Mouse (Mus musculus) heart, postnatal 14 days (tissue): ENCODE measurements at regions not wholly inside any gene's neighbourhood (a gene's known extent, or its start where the extent isn't known, plus 50 kb on each side); places are given as distances from the start of the nearest gene placed in this dataset.

Source experiments
- DNase-seq, 2 experiments: peaks; one replicate each; pipeline ENCODE4 v3.0.0; 2021 to 2022
- intact Hi-C: fragments of 180-260 bp; cut with DNase I; formaldehyde crosslinking; loops from one replicate; pipeline ENCODE4 v1.15.1; 2025

DNA sequence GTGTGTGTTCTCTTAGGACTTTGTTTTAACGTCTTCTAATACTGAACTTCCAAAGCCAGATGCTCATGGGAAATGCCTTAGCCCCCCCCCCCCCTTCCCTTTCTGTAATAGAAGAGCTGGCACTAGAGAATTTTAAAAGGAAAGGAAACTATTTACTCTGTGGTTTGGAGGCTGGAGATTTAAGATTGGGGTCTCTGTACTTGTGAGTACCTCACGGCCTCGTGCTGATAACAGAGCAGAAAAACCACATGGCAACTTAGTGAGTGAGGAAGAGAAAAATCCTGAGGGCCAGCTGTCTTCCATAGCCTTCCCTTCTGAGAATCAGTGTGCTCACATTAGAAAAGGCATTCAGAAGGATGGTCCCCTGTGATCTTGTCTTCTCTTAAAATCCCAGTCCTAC is 210.6 kb downstream of the Ibtk start:
- intact Hi-C loops, result no loop called here
- DNase-seq, result no peak

DNA sequence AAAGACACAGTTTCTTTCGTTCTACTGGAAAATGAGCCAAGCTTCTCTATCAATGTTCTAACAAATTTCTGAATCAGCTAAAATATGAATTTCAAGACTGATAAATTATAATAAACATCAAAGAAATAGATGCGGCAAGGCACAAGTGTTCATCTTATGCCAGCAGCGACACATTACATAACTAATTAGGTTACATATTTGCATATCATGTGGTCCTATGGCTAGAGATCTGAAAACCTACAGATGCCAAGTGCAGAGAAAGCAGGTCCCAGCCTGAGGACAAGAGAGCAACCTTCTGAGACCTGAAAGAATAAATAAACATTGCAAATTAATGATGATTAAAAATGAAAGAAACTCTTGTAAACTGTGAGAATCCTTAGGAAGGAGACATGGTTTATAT is 201.3 kb upstream of the Tent5a start:
- intact Hi-C loops, result no loop called here
- DNase-seq, result no peak

DNA sequence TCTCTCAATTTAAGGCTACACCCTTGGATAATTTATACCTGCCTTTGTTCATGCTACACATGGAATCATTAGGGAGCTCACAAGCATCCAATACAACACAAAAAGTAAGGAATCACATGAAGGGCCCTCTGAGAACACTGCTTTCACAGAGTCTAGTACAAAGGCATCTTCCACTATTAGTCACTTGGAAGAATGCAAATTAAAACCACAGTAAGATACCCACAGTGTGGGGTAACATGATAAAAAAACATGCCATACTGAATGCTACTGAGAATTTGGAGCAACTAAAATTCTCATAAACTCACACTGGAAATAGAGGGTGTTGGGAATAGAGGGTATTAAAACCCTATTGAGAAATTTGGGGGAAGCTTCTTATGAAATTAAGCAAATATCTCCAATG is 197.6 kb upstream of the Tent5a start:
- intact Hi-C loops, result no loop called here

DNA sequence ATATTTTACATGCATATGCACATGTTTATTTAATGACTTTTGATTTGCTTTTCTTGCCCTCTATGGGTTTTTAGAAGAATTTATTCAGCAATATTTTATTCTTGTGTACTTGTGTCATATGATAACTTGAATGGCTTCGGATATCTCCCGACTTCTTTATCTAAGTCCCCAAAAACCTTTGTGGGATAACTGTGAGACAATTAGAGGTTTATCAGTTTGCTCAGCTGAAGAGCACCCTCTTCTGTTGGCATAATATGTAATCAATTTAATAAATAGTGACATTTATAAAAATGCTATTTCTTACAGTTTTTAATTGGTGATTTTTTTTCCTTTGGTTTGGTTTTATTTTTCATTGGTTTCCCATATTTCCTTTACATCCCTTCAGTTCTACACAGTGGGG is 194.2 kb upstream of the Tent5a start:
- intact Hi-C loops, result no loop called here
- no peak for DNase-seq

More for the DNA sequence above, 197.6 kb upstream of the Tent5a start:
- no peak for DNase-seq

DNA sequence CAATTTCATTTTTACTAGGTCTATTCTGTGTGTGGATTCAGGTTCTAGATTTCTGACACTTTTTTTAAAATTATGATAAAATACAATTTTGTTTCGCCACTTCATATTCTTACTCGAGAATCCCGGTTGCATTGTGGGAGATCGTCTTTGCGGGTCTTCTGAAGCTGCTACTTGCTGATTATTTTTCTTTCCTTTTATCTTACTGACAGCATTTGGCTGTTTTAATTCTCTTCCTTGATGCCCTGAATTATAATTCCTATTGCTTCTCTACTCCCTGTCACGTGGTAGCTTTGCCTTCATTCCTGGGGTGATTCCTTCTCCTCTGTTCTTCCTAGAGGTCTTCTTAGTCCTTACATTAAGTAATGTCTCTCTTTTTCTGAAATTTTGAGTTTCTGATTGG is 193.8 kb upstream of the Tent5a start:
- DNase-seq, result no peak
- intact Hi-C loops, result no loop called here

DNA sequence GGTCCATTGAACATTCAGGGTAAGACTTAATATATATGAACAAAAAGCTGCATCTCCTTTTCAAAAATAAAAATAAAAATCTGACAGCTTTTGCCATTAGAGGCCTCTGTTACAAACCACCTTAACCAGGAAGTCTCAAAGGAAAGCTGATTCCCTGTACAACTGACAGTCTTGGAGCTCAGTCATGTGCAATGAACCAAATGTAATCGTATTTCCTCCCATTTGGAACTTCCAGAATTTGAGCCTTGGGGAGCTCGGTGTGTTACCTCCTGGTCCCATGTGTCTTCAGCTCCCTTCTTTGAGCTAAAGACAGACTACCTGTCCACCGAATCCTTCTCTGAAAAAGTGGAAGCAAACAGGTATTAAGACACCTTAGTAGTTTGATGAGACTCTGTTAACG is 171.9 kb upstream of the Tent5a start:
- no peak for DNase-seq

DNA sequence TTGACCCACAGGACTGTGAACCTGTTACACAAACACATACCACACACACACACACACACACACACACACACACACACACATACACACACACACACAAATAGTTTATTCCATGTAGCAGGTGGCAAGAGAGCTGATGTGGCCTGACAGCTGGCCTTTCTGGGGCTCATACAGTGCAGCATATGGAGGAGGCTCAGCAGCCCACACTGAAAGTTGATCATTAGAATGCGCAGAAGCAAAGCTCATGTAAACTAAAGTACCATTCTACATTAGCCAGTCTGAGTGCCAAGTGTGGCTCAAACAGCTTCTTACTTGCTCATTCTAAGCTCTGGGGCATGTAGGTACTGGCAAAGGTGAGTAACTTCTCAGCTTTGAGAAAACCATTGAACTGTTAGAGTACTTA is 170.2 kb upstream of the Tent5a start:
- no peak for DNase-seq
- intact Hi-C loops, result no loop called here

More for the DNA sequence above, 171.9 kb upstream of the Tent5a start:
- intact Hi-C loops, result no loop called here

DNA sequence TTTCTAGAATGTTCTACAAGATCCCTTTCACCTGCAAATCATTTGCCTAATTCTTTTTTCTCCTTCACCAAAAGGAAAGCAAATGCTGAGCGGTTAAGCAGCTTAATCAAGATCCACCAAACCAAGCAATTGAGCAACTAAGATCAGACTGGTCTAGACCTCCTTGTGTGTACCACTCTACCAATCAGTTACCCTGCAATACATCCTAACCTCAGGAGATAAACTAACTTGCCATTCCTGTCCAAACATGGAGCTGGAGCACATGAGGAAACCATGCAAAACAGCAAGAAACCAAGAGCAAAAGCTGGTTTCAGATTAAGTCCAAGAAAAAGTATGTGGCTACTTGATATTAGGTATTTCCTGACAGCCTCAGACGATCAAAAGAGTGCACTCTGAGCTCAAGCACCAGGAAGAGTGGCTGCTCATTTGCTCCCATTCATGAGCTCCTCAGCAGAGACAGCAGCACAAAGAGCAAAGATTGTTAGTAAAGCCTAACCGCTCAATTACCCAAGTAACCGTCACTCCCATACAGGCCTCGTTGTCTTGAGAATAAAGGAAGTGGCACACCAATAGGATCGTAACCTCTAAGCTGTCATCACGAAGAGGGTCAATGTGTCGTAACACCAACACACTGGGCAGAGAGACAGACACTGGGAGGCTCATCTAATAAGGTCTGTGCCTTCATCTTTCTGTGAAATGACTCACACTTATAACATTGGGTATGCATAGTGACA is 169.5 kb upstream of the Tent5a start:
- DNase-seq, result no peak
- intact Hi-C loops, result no loop called here

DNA sequence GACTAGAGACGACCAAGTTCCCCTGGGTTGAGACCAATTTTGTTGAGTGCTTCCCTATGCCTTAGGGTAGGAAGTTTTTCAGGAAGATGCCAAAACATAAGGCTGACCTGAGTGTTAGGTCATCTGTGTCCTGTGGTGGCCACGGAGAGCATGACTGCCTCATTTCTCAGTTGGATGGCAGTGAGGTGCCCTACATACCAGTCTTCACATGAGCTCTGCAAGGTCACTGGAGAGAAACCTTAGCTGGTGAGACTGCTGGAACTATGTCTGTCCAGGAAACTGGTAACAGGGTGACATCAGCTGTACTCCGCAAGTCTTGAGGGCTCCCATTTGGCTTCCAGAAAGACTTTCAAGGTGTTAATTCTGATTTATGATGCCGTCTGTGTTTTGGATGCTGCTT is 167.9 kb upstream of the Tent5a start:
- intact Hi-C loops, result no loop called here
- DNase-seq, result no peak

DNA sequence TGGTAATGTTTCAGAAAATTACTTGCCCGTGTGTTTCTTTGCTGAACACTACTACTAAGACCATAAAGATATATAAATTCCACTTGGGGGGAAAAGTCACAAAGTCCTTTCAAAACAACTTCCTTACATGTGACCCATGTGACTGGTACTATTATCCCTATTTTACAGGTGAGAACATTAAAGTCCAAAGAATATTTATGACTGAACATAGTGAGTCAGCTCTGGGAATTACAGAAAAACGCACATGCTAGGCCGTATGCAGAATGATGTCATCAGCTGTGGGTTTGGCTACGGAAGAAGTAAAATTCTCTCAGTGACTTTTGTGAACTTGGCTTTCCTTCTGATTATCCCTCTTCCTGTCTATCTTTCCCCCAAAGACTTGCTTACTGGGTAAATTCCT is 166.6 kb upstream of the Tent5a start:
- intact Hi-C loops, result no loop called here
- DNase-seq, result no peak

DNA sequence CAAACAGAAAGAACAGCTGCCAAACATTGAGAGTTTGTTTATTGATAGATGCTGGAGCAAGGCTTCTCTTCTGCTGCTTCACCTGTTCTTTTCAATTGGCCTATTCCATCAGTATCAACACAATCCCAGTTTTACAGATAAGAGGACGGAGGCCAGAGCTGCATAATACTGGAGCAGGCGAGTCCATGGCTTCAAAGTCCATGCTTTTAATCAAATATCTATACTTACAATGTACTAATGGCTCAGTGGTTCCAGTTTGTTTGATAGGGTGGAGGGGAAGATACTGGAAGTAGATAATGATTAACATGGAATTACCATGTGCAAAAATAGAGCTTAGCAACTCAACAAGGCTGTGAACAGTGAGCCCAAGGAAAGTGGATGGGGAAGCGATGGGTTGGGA is 163.2 kb upstream of the Tent5a start:
- intact Hi-C loops, result no loop called here
- no peak for DNase-seq

DNA sequence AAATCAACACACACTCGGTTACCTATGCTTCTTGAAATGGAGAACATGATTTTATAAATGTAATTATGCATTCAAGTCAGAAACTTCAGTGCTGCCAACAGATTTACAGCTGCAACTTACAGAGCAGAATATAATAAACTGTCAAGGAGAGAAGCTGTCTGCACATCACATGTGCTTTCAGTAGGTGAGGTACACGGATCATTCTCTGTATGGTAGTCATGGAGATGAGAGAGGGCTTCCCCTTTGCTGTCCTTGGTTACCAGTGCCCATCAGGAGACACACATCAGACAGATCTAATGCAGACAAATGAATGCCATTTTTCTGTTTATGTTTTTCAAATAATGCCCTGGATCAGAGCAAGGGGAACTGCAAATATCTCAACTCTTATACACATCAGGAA is 160.8 kb upstream of the Tent5a start:
- no peak for DNase-seq
- intact Hi-C loops, result no loop called here

DNA sequence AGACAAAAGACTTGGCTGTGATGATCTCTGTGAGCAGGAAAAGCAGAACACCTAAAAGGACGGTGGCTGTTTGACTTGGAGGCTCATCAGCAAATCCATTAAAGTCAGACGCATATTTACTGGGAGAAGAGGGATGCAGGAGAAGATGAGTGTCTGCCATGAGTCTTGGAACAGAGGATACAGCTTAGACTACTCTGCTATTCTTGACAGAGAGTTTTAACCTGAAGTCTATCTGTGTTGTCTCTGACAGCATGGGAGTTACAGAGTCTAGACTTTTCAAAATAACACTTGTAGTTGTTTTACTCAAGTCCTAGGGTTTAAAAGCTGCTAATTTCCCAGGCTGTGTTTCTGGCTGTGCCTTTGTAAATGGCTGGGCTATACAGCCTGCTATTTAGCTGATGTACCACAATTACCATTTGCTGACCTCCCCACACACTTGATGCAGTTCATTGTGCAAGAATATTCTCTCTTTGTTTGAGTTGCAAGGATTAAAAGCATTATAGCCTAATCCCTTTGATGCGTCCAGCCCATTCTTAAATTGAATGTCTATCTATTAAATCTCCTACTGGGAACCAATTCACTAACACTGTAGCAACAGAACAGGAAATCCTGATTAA is 160.0 kb upstream of the Tent5a start:
- no peak for DNase-seq
- intact Hi-C loops, result no loop called here

DNA sequence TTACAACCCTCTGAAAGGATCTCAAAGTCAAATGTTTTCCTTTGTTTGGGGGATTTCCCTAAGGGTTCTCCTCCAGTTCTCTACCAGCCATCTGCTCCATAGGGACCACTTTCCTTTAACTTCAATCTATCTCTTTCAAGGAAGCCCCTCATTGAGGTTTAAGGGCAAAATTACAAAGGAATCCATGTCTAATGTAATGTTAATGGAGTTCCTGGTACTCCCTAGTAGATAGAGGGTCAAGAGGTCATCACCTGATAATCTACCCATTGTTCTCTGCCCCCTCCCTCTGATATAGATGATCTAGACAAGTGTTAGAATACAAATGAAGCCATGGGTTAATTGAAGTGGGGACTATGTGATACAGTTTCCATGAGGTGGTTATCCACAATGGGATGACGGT is 158.6 kb upstream of the Tent5a start:
- no peak for DNase-seq
- intact Hi-C loops, result no loop called here

DNA sequence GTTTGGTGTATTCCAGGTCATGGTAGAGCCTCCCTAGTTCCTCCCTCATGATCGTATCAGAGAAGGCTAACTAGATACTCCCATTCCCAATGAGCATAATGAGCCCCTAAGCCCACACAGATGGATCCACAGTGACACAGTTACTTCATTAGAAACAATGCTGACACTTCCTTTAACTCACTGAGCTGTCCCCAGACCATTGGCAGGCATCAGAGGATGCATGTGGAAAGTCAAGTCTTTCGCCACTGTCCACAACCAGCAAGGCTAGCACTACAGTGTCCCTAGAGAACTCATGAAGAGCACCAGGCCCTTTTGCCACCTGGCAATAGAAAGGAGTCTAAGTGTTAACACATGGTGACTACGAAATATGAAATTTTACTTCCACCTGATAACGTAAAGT is 156.1 kb upstream of the Tent5a start:
- intact Hi-C loops, result no loop called here
- DNase-seq, result no peak

DNA sequence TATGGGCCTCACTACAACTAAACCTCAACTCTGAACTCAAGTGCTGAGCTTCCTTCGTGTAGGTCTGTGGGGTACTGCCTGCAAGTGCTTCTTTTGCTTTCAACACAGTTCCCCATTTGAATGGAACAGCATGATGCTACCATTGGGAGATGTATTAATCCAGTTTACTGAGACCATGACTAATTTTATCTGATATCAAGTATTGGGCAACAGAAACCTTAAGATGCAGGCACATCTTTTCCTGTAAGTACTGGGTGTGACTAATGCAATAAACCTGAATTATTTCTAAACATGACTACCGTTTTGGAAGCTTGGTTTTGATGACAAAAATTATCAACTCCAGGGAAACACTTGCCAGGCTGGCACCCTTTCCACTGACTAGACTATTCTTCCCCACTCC is 153.4 kb upstream of the Tent5a start:
- intact Hi-C loops, result no loop called here
- DNase-seq, result no peak

DNA sequence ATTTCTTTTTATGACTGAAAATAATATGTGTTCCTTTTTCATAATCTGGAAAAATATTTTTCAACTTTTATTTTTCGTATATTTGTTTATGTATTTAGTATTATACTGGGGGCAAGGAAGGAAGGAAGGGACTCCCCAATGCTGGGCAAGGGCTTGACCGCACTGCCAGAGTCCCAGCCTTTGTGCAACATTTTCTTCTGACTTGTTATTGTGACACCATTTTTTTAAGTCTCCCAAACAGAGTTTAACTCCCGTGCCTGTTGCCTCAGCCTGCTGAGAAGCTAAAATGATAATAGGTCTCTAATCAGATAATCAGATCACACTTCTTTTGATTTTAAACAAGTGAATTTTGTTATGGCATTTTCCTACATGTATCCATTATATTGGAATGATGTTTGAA is 148.1 kb upstream of the Tent5a start:
- intact Hi-C loops, result no loop called here
- DNase-seq, result no peak

DNA sequence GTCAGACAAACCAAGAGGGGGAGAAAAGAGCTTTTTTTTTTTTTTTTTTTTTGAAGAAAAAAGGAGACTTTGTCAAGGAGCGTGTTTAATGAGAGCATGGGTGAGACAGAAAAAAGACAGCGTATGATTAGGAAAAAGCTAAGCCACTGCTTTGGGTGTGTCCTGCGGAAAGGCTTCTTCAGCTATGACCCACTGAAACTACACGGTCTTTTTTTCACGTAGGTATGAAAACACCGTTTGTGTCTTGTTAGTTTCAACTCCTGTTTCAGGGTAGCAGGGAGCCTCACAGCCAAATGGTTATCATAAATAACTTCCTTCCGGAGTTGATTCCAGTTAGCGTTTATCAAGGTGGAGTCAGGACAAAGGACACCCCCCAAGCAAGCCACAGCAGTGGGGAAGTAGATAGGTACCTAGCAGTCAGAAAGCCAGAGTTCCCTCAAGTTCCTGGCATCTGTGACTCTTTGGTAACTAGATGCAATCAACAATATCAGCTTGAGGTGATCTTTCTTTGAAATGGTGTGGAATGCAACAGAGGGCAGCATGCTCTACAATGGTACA is 143.2 kb upstream of the Tent5a start:
- no peak for DNase-seq
- intact Hi-C loops, result no loop called here

DNA sequence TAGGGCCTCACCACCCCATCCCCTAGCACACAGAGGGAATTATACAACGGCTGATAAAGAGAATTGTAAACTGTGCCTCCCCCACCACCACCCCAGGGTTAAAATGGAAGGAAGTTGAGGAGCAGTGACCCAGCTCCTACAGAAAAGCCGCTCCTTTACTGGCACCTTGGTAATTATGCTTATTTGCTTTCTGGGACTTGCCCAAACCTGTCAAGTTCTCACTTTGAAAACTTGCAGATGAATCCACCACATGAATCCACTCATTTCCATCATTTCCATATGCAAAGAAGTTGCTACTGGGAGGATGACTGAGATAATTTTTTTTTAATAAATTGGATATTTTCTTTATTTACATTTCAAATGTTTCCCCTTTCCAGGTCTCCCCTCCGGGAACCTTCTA is 142.1 kb upstream of the Tent5a start:
- DNase-seq, result no peak
- intact Hi-C loops, result no loop called here

DNA sequence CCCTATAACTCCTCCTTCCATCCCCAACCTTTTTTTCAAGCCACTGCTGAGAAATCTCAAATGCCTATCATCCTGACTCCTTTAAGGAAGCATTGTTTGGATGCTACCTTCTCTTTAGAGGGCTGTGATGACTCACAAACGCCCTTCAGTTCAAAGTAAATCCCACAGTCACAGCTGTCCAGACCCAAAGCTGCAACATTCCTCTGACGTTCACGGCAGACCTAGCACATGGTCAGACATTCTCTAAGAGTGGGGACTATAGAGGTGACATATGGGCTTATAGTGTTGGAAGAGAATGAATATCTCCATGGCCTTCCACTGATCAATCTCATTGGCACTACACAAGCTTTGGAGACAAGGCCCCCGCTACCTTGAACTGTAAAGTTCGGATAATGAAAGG is 139.5 kb upstream of the Tent5a start:
- intact Hi-C loops, result no loop called here
- no peak for DNase-seq

DNA sequence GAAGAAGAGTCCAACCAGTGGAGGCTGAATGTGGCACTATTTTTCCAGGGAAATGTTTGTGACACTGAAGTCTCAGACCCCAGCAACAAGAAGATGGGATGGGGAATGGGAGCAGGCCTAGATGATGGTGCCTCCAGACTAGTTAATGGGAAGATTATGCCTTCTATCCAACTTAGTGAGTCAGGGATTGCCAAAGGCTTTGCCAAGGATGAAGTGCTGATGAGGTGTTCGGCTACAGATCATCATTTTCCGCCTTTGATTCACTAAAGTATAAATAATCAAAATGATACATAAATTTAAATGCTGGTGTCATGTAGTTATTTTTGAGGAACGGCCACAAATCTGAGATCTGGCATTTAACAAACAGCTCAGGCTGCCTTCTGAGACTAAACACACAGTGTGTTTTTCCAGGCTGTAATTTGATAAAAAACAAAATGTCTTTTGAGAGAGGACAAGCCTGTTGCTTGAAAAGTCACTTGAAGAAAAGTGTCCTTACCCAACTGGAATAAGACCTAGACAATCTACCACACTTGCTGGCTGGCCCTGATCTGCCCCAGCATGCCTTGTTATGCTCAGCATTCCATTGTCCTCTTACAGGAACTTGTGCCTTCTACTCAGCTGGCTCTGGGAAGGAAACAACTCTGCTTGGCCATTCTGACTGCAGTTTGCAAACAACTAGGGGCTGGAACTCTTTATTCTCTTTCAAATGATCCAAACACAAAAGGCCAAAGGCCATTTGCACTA is 132.1 kb upstream of the Tent5a start:
- DNase-seq, result no peak
- intact Hi-C loops, result no loop called here

DNA sequence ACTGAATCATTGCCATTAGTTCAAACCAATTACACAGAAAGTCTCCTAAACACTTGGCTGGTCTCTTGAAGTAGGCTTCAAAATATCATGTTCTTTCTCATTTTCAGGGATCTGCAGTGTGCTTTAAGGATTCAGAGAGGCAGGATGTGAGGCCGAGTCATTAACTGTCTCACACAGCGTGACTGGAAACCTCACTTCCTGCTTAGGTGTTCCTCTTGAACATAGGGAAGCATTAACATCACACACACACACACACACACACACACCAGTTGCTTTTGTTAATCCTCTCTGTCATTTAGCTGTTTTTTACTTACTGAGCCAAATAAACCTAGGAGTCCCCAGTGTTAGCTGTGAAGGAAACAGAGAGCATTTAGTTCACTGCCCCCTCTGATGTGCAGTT is 131.2 kb upstream of the Tent5a start:
- no peak for DNase-seq
- intact Hi-C loops, result no loop called here
